Mouse (Mus musculus) limb, embryonic 15.5 days (tissue): Measurements from ENCODE around the gene Cdk2. TPM values are rescaled to one million over a fixed set of nuclear protein-coding genes. Genes with fewer than 3 reads are reported as not detected.

Source experiments
- ATAC-seq: fragments of 200-750 bp; cut with Nextera tagmentation; 2 replicates; pipeline ENCODE4 v1.8.0; 2017; ENCODE audit warnings: low read depth, moderate TSS enrichment; ENCODE audit not compliant: insufficient number of reproducible peaks, low FRiP score, low TSS enrichment
- H3K27ac ChIP-seq: fragments of 300-500 bp; sonication (generic); 2 replicates; pipeline ENCODE4 v1.5.1; 2015; ENCODE audit warnings: moderate library complexity, mild to moderate bottlenecking, inconsistent platforms
- H3K27me3 ChIP-seq: fragments of 300-500 bp; sonication (generic); 2 replicates; pipeline ENCODE4 v1.6.1; 2015; ENCODE audit warnings: inconsistent platforms
- H3K36me3 ChIP-seq: fragments of 300-500 bp; sonication (generic); 2 replicates; pipeline ENCODE4 v1.6.1; 2015; ENCODE audit warnings: inconsistent platforms
- H3K4me1 ChIP-seq: fragments of 300-500 bp; sonication (generic); 2 replicates; pipeline ENCODE4 v1.6.1; 2015; ENCODE audit warnings: inconsistent platforms
- H3K4me2 ChIP-seq: fragments of 300-500 bp; sonication (generic); 2 replicates; pipeline ENCODE4 v1.6.1; 2015; ENCODE audit warnings: mild to moderate bottlenecking, inconsistent platforms
- H3K4me3 ChIP-seq: fragments of 300-500 bp; sonication (generic); 2 replicates; pipeline ENCODE4 v1.5.1; 2015; ENCODE audit warnings: mild to moderate bottlenecking, inconsistent platforms
- H3K9ac ChIP-seq: fragments of 300-500 bp; sonication (generic); 2 replicates; pipeline ENCODE4 v1.6.1; 2015; ENCODE audit warnings: inconsistent platforms
- H3K9me3 ChIP-seq: fragments of 300-500 bp; sonication (generic); 2 replicates; pipeline ENCODE4 v1.6.1; 2016; ENCODE audit warnings: inconsistent platforms
- WGBS: fragments of 180-500 bp; shearing (Covaris S2); methylation state at CpG from one replicate; pipeline ENCODE4 v1.1.7; 2015; 5-methylcytosine and 5-hydroxymethylcytosine counted together
- polyA plus RNA-seq: library from polyadenylated mRNA; unstranded; fragments of >200 nt; fragmentation: Nextera tagmentation; extraction: Ambion mirVana; gene quantifications from 2 replicates; pipeline ENCODE4 v1.2.1, GENCODE M21; 2015

Gene Cdk2
- polyA plus RNA-seq: 108 and 110 TPM in 2 replicates

DNA sequence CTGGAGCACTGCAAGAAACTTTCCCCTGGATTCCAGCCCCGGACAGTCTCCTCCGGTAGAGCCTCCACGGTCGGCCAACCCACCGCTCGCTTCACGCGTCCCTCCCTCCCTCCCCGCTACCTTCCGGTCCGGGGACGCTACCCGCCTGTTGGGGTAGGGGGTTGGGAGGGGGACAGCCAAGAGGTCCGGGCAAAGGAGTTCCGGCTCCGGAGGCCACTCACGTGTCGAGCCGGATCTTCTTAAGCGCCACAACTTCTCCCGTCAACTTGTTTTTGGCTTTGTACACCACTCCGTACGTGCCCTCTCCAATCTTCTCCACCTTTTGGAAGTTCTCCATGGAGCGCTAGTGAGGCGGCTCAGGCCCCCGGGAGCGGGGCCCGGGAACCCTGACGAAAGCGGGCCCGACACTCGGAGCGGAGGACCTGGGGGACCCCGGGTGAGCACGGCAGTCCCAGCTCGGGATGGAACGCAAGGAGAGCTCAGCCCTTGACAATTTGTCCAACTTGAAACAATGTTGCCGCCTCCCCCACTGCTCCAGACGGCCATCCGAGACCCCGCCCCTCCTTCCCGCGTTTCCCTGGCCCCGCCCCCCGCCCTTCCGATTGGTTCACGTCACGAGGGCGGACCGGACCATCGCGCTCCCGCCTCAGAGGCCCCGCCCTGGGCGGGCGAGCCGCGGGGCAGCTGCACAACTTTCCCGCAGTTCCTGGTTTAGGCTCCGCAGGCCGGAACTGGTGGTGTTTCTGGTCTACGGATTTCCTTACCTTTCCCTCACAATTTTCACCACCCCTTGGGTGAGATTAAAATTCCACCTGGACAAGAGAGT is at the start of gene Cdk2:
Gene Cdk2 (minus strand): TSS at position 541 of the 826 bp plus-strand sequence.
- H3K4me1 ChIP-seq: peaks cover 19% of the 10 kb centered on the region
- ATAC-seq: peak; percentile 90
- H3K4me3 ChIP-seq: peak within 1 kb of the TSS; percentile 89
- WGBS: under 1% methylated on average over 60 of the region's 62 CpGs
- no peaks in the 10 kb centered on the region for H3K27me3 ChIP-seq
- H3K9ac ChIP-seq: peak within 1 kb of the TSS; percentile 84
- peak within 1 kb of the TSS; percentile 98 for H3K27ac ChIP-seq
- H3K4me2 ChIP-seq: peak within 1 kb of the TSS; percentile 55
- peaks cover 32% of the 10 kb centered on the region for H3K36me3 ChIP-seq
- no peaks in the 10 kb centered on the region for H3K9me3 ChIP-seq

DNA sequence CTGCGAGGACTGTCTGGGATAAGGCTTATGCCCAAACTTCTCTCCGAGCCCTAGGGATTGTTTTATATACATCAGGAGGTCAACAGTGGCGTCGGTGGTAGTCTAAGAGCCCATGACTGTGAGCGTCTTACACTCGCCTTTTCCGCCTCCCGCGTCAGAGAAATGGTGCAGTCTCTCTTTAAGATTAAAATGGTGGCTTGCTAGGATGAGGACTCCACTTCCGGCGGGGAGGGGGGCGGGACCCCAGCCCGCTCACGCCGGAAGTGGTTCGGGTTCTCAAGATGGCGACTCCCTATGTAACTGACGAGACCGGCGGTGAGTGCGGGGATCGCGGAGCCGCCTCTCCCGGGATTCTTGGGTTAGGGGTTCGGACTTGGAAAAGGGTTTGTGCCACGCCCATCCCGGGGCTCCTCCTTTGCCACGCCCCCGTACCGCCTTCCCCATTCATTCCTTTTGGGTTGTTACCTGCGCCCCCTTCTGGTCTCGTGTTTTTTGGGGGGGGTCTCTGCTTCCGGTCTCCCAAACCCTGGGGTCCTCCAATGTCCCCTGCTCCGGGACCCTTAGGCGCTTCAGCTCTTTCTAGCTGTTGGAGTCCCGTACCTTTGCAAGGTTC is 43.5 kb upstream of the Cdk2 start:
- Histone ChIP-seq H3K36me3 (peaks cover 4% of the 10 kb centered on the region; the same call in 1 of the 2 replicates), H3K27ac (peak overlapping the region; percentile 97), H3K4me2 (peak overlapping the region; percentile 83), H3K9me3 (no peaks in the 10 kb centered on the region), H3K27me3 (no peaks in the 10 kb centered on the region), H3K4me3 (peak overlapping the region; percentile 78), H3K4me1 (peaks cover 27% of the 10 kb centered on the region), H3K9ac (peak overlapping the region; percentile 72)
- under 1% methylated on average over 37 of the region's 37 CpGs for WGBS
- peak; percentile 87 for ATAC-seq

DNA sequence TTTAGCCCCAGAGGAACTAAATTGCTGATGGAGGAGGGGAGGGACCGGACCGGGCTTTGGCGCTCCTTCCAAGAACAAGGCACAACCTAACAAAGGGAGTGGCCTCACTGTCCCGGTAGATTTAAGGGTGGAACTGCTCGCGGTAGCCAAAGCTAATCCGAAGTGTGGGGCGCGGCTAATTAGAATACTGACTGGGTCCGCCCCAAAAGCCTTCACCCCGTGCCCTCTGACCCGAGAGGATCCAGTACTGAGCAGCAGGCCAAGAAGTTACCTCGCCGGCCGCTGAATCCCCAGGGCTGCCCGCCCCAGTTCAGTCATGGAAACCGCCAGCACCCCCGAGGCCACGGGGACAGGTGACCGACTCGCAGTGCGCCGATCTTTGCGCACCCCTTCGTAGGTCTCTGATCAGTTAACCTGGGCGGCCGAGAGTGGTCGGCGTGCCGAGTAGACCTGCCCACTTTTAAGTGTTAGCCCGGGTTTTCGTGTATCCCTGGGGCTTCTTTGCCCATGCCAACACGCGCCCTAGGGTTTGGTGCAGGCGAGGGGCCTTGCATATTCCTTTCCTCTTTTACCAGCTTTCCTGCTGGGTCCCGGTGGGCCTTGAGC is 42.9 kb upstream of the Cdk2 start, which contains the start of gene Pym1:
Gene Pym1 (plus strand): TSS at position 244 of the 606 bp plus-strand sequence.
- Histone ChIP-seq H3K27me3 (no peaks in the 10 kb centered on the region), H3K27ac (peak within 1 kb of the TSS; percentile 97), H3K4me3 (peak within 1 kb of the TSS; percentile 78), H3K4me1 (peaks cover 32% of the 10 kb centered on the region), H3K4me2 (peak within 1 kb of the TSS; percentile 83), H3K9me3 (no peaks in the 10 kb centered on the region), H3K36me3 (peaks cover 4% of the 10 kb centered on the region; the same call in 1 of the 2 replicates), H3K9ac (peak within 1 kb of the TSS; percentile 72)
- ATAC-seq: peak; percentile 17
- under 1% methylated on average over 36 of the region's 36 CpGs for WGBS

DNA sequence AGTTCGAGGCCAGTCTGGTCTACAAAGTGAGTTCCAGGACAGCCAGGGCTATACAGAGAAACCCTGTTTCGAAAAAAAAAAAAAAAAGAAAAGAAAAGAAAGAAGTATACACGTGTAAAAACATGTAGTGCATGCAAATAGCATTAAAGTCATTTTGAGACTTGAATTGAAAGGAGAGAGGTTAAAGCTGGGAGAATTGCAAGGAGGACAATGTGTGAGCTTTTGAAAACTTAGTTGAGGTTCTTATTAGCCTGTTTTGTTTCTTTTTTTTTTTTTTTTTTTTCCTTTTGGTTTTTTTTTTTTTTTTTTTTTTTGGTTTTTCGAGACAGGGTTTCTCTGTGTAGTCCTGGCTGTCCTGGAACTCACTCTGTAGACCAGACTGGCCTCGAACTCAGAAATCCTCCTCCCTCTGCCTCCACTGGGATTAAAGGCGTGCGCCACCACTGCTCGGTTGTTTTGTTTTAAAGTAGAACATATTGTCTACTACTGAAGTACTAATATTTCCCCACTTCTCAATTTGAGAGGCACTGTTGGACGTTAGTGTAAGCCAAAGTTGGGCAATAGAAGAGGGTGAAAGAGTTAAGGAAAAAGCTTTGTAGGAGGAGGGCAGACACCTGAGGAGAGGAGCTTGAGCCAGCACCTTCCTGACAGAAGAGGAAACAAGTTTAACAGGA is 42.3 kb upstream of the Cdk2 start:
- Histone ChIP-seq H3K9ac (peak overlapping the region; percentile 72), H3K4me2 (peak overlapping the region; percentile 83), H3K4me3 (peak overlapping the region; percentile 78), H3K36me3 (no peaks in the 10 kb centered on the region), H3K4me1 (peaks cover 34% of the 10 kb centered on the region), H3K9me3 (no peaks in the 10 kb centered on the region), H3K27me3 (0 out of 2 replicates have a peak, but pooled peaks cover 4% of the 10 kb centered on the region), H3K27ac (peak overlapping the region; percentile 97)
- whole genome bisulfite sequencing: 29% methylated on average over 9 of the region's 9 CpGs
- ATAC-seq: no peak

DNA sequence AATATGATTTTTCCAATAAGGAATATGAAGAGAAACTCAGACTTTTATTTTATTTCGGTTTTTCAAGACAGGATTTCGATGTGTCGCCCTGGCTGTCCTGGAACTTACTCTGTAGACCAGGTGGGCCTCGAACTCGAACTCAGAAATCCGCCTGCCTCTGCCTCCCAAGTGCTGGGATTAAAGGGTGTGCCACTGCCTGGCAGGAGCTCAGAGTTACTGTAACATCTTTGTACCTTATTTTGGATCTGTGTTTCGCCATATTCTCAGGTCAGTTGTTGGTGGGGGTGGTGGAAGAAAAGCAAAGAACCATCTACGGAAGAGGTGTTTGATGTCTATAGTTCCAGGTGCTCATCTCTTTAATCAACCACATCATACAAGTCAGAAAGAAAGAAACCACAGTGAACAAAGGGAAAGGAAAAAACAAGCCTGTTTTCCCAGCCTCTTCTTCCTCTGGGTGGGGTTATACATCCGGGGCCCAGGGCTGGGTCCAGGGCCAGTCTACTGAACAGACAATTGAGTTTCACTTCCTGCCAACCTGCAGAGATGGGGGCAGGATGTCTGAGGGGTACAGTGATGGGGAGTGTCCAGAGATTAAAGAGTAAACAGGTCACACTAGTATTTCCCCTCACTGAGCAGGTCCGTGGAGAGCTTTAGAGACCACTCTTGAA is 41.2 kb upstream of the Cdk2 start:
- Histone ChIP-seq H3K9me3 (no peaks in the 10 kb centered on the region), H3K4me1 (peaks cover 34% of the 10 kb centered on the region), H3K4me3 (no peak overlapping the region), H3K9ac (no peak overlapping the region), H3K27me3 (0 out of 2 replicates have a peak, but pooled peaks cover 4% of the 10 kb centered on the region), H3K27ac (no peak overlapping the region), H3K36me3 (no peaks in the 10 kb centered on the region), H3K4me2 (no peak overlapping the region)
- ATAC-seq: no peak
- WGBS: 90% methylated on average over 10 of the region's 10 CpGs

DNA sequence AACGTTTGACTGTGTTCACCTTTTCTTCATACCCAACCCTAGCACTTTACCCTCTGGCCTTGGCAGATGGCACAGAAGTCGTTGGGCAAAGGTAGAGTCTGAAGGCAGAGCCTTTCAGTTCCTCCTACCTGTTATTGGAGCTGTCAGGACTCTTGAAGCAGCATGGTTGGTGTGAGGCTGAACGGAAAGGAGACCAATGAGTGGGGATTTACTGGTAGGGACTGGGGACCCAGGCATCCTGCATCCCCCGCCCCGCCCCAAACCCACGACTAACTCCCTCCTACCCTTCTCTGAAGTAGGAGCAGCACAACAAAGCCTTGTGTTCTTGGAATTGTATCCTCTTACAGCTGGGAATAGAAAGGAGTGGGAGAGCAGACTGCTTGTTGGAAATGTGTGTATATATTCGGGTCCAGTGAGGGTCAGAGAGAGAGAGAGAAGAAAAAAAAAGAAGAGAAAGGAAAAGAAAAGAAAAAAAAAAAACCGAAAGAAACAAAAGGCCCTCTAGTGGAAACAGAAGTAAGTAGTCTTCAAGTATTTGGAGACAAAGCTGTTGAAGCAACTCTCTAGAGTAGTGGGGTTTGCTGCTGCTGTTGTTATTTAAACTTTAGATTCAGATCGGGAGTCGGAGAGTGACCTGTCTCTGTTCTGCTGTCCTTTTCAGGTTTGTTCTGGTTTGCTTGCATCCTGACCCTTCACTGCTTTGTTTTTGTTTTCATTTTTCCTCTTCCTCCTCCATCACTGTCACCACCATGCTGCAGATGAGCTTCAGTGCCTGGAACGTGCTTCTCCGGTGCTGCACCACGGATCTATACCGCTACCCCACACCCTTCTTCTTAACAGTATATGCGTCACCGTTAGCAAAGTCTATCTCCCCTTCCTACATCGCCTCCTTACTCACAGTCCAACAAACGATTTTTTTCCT is 40.1 kb upstream of the Cdk2 start, which contains the start of gene Dgka:
Gene Dgka (minus strand): TSS at position 176 of the 922 bp plus-strand sequence.
- Histone ChIP-seq H3K27ac (peak within 1 kb of the TSS; percentile 79), H3K4me3 (peak within 1 kb of the TSS; percentile 66), H3K9me3 (no peaks in the 10 kb centered on the region), H3K4me2 (peak within 1 kb of the TSS; percentile 63), H3K27me3 (0 out of 2 replicates have a peak, but pooled peaks cover 4% of the 10 kb centered on the region), H3K4me1 (peaks cover 33% of the 10 kb centered on the region), H3K9ac (peak within 1 kb of the TSS; percentile 62), H3K36me3 (no peaks in the 10 kb centered on the region)
- ATAC-seq: no peak
- WGBS: 25% methylated on average over 18 of the region's 18 CpGs

DNA sequence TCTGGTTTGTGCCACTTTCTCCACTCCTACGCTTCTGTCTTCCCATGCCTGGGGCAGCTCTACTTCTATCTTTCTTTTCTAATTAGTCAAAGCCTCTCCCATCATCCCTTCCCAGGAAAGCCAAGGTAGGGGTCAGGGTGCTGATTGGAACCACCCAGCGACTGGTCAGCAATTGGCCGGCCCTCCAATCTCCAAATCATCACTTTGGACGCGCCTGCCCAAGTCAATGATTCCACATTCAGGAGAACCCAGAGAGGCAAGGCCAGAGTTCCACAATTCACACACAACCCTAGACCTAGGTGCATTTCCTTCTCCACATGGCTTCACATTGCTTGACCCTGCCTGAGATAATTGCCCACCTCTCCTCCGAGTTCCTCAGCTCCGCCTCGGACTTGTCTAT is 39.4 kb upstream of the Cdk2 start:
- H3K4me1 ChIP-seq: peaks cover 26% of the 10 kb centered on the region
- peak overlapping the region; percentile 79 for H3K27ac ChIP-seq
- WGBS: 22% methylated on average over 8 of the region's 8 CpGs
- 0 out of 2 replicates have a peak, but pooled peaks cover 4% of the 10 kb centered on the region for H3K27me3 ChIP-seq
- H3K9ac ChIP-seq: peak overlapping the region; percentile 62
- peak overlapping the region; percentile 63 for H3K4me2 ChIP-seq
- no peaks in the 10 kb centered on the region for H3K36me3 ChIP-seq
- H3K9me3 ChIP-seq: no peaks in the 10 kb centered on the region
- no peak for ATAC-seq
- H3K4me3 ChIP-seq: peak overlapping the region; percentile 66

DNA sequence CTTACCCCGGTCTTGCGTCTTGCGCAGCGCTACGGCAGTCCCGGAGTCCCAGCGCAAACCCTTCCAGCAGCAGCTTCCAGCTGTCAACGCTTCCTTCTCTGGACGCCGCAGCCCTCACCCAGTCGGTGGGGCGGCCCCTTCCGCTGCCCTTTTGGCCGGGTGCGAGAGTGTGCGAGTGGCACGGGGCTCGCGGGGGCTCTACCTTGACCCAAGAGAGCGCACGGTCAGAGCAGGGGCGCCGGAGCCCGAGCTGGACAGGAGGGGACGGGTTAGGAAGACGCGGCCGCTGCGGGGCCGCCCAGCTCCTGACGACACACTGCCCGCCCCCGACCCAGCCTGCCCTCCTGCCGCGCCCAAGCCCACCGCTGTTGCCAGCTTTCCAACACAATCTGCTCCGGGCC is 39.0 kb upstream of the Cdk2 start:
- 0 out of 2 replicates have a peak, but pooled peaks cover 4% of the 10 kb centered on the region for H3K27me3 ChIP-seq
- H3K27ac ChIP-seq: peak overlapping the region; percentile 79
- H3K4me2 ChIP-seq: peak overlapping the region; percentile 63
- H3K36me3 ChIP-seq: no peaks in the 10 kb centered on the region
- peaks cover 24% of the 10 kb centered on the region for H3K4me1 ChIP-seq
- ATAC-seq: peak; percentile 64; the same call in 1 of the 2 replicates
- WGBS: under 1% methylated on average over 34 of the region's 37 CpGs
- H3K9me3 ChIP-seq: no peaks in the 10 kb centered on the region
- H3K9ac ChIP-seq: peak overlapping the region; percentile 62
- peak overlapping the region; percentile 66 for H3K4me3 ChIP-seq

DNA sequence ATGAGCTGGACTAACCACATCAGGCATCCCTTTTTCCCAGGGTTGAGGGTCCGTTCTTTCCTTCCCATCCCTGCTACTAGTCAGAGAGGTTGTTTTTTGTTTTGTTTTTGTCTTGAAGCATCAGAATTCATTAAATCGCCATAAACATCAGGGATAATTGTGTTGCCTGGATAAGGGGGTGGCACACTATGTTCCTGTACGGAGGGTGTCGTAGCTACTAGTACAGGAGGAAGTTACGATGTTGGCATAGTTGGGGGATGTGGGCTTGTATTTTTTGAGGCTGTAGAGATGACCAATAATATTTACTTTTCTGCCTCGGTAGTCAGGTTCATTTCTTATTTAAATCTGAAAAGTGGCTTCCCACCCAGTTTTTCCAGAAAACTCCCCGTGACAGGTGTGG is 38.4 kb upstream of the Cdk2 start:
- H3K36me3 ChIP-seq: no peaks in the 10 kb centered on the region
- H3K4me3 ChIP-seq: peak overlapping the region; percentile 66
- 0 out of 2 replicates have a peak, but pooled peaks cover 4% of the 10 kb centered on the region for H3K27me3 ChIP-seq
- H3K4me1 ChIP-seq: peaks cover 24% of the 10 kb centered on the region
- H3K27ac ChIP-seq: peak overlapping the region; percentile 79; the same call in 1 of the 2 replicates
- 5% methylated on average over 7 of the region's 7 CpGs for whole genome bisulfite sequencing
- H3K4me2 ChIP-seq: peak overlapping the region; percentile 63
- peak overlapping the region; percentile 62 for H3K9ac ChIP-seq
- no peaks in the 10 kb centered on the region for H3K9me3 ChIP-seq
- no peak for ATAC-seq

DNA sequence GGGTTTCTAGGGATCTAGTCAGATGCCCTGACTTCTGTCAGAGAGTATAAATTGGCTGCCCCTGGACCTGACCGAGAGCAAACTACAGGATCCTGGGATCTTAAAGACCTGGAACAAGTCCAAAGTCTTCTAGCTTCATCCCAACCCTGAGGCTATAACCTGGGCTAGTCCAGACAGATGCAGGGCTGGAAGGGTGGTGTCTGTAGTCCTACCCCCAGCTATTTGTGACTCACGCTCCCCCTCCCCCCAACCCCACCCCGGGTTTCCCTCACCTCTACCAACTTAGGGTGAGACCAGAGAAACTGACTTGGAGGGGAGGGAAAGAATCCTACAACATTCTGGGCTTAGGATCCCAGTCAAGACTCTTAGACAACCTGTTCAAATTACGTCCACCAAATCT is 37.8 kb upstream of the Cdk2 start:
- 0 out of 2 replicates have a peak overlapping the region, but pooled peaks have one; percentile 8 for H3K9ac ChIP-seq
- H3K4me1 ChIP-seq: peaks cover 26% of the 10 kb centered on the region
- peak overlapping the region; percentile 66 for H3K4me3 ChIP-seq
- no peaks in the 10 kb centered on the region for H3K9me3 ChIP-seq
- peak overlapping the region; percentile 63 for H3K4me2 ChIP-seq
- WGBS: 28% methylated on average over 4 of the region's 4 CpGs
- H3K27ac ChIP-seq: peak overlapping the region; percentile 33; the same call in 1 of the 2 replicates
- H3K36me3 ChIP-seq: no peaks in the 10 kb centered on the region
- 0 out of 2 replicates have a peak, but pooled peaks cover 4% of the 10 kb centered on the region for H3K27me3 ChIP-seq
- no peak for ATAC-seq
